Mouse (Mus musculus) testis, adult 2 months (tissue): ENCODE measurements around the gene Mob2.

Experiments
- CTCF ChIP-seq: fragments of 200-500 bp; IDR thresholded peaks from 2 replicates; pipeline ENCODE4 v1.5.1; 2012; ENCODE audit warnings: low read depth, mild to moderate bottlenecking, inconsistent platforms, low read length, moderate library complexity; ENCODE audit not compliant: control insufficient read depth, insufficient read depth, insufficient replicate concordance
- POLR2A ChIP-seq: fragments of 200-500 bp; IDR thresholded peaks from 2 replicates; pipeline ENCODE4 v1.6.1; 2012; ENCODE audit warnings: low read depth, mild to moderate bottlenecking, inconsistent platforms, low read length, moderate library complexity; ENCODE audit not compliant: control insufficient read depth

- TF ChIP-seq POLR2A = no peak
- TF ChIP-seq CTCF = peak; percentile 49; the same call in 1 of the 2 replicates
Measured at GRCm38 (mm10) chr7:142016562-142016961, 44.3 kb downstream of the Mob2 start.
